Mouse (Mus musculus) gastrocnemius, adult 8-10 months (tissue): ENCODE measurements around the gene Nrbp1. TPM values are rescaled to one million over a fixed set of nuclear protein-coding genes. Genes with fewer than 3 reads are reported as not detected.
"Not testable (repeated sequence)": the region's sequence is repeated elsewhere in the genome, so short reads cannot be mapped to it uniquely, and the experiment has no call there.

Source experiments
- DNase-seq, 2 experiments: peaks; one replicate each; pipeline ENCODE4 v3.0.0; 2022; ENCODE audit warnings: low spot score in 2 of 2
- total RNA-seq, 4 experiments: library from RNA; stranded (reverse); gene quantifications; 2 replicates each; pipeline ENCODE4 v1.2.4; 2022

Nrbp1 gene
- total RNA-seq, 4 experiments from 2014 or later: 43.9 to 54.8 (median 51.2) TPM

DNA sequence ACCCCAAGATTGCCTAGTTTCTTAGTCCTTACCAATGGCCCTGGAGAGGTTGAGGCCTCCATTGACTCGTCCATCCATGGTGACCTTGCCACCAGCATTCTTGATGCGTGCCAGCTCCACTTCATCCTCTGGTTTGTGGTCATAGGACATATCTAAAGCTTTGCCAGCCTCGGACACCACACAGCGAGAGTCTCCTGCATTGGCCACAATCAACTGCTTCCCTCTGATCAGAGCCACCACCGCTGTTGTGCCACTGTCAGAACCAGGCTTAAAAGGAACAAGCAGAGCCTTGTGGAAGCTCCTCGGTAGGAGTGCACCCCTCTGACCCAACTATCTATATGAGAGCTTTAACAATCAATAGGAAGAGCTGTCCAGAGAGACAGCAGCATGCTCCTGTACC is 36.2 kb upstream of the Nrbp1 start:
- no peak for DNase-seq

- DNase-seq: not testable (repeated sequence)
These were observed 24.1 kb upstream of the Nrbp1 start for GRCm38 (mm10) chr5:31216554-31216953.

DNA sequence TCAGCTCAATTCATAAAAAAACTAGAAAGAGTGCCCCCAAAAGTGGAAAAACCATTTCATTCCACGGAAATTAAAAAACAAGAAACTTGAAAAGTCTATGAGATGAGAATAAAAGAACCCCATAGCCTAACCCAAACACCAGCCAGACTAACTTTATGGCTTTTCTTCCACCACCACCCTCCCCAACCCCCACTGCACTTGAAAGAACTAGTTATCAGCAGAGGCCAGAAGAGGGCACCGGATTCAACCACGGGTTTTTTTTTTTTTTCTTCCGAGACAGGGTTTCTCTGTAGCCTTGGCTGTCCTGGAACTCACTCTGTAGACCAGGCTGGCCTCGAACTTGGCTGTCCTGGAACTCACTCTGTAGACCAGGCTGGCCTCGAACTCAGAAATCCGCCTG is 22.4 kb upstream of the Nrbp1 start:
- DNase-seq: no peak

GRCm38 (mm10) chr5:31219070-31219469 is 21.6 kb upstream of the Nrbp1 start:
- DNase-seq: no peak

- no peak for DNase-seq
These were observed 21.2 kb upstream of the Nrbp1 start for GRCm38 (mm10) chr5:31219474-31219873.

DNA sequence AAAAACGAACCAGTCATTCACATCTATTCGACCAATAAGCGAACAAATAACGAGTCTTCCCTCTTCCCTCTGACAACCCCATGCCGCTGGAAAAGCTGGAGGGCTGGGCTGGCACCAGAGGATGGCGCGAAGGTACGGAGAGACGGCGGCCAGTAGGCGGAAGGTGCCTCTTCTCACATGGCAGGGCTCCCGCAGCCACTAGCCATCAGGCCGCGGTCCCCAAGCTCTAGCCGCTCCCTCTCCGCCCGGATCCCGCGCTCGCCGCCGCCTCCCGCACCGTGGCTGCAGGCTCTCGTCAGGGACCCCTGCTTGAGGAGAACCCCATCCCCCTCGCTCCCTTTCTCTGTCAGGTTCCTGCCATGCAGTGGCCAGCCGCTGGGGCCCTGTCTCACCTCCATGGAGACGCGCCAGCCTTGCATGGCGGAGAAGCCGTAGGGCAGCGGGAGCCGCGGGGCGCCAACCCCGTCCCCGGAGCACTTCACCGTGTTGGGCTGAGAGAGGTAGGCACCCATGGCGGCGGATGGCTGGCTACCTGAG is 20.7 kb upstream of the Nrbp1 start:
- no peak for DNase-seq

DNA sequence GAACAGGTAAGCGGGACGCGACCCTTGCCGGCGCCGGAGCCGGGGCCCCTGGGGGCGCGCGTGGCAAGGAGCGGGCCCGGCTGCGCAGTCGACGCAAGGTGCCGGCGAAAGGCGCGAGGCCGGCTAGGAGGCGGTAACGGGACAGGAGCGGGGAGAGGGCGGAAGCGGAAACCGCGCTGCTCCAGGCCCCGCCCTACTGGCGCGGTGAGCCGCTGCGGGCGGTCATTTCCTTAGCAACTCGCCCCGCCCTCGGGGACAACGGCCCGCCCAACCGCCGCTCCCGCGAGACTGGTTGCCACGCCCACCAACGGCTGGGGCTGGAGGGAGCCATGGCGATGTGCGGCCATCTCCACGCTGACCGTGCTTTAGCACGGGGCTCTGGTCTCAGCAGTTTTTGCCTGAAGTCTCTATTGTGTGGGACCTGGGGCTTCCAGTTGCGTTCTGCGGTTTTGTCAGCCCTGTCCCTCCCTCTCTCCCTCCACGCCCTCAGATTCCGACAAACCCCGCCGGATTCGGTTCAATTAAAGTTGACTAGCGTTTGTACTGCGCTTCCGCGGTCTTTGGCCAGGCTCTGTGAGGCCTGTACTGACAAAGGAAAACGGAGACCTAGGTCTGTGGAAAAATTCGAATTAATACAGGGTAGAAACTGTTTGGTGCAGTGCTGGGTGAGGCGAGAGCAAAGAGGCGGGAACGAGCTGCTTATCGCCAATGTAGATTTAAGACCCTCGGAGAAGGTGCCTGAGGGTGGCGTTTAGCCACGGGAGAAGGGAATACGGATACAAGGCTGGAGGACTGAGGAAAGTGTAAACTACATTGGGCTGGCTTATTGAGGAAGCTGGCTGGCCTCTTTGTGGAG is 20.0 kb upstream of the Nrbp1 start, which contains the start of gene Ppm1g:
TSS of gene Ppm1g (minus strand) at position 240 of the 856 bp plus-strand sequence.
- DNase-seq: peak; percentile 94 to 96

DNA sequence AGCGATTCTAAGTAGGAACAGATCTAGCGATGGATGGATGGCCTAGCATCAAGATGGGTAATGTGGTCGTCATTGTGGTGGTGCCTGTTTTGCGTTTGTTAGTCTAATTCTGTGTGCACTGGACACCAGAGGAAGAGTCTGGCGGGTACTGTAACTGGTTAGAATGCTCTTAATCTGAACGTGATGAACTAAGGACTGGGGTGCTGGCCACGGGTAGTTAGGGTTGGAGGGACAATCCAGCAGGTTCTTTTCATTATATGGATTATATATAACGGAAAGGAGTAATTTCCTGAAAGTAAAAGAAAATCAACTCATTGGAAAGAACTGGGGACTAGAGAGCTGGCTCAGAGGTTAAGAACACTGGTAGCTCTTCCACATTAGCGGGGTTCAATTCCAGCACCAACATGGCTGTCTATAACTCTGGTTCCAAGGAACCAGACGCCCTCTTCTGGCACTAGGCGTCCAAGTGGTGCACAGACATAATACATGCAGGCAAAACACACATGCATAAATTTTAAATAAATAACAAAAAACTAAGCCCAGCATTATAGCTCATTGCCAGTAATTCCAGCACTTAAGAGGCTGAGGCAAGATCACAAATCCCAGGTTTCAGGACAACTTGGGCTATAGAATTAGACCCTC is 19.2 kb upstream of the Nrbp1 start:
- DNase-seq: no peak

DNA sequence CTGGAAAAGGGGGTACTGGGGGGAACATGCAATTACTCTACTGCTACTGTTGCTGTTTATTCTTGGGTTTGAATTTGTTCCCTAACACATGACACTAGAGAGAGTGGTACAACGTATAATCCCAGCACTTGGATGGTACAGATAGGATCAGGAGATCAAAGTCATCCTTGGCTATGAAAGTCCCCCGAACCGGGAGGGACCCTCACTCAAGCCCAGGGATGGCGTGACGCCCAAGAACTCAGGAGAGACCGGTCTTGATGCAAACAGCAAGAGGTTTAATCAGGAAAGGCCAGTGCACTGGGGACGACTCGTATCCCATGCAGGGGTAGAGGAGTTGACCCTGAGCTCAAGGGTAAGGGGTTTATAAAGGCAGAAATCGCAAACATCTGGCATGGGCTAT is 18.0 kb upstream of the Nrbp1 start:
- no peak for DNase-seq

GRCm38 (mm10) chr5:31226641-31227040 is 14.0 kb upstream of the Nrbp1 start:
- no peak for DNase-seq

DNA sequence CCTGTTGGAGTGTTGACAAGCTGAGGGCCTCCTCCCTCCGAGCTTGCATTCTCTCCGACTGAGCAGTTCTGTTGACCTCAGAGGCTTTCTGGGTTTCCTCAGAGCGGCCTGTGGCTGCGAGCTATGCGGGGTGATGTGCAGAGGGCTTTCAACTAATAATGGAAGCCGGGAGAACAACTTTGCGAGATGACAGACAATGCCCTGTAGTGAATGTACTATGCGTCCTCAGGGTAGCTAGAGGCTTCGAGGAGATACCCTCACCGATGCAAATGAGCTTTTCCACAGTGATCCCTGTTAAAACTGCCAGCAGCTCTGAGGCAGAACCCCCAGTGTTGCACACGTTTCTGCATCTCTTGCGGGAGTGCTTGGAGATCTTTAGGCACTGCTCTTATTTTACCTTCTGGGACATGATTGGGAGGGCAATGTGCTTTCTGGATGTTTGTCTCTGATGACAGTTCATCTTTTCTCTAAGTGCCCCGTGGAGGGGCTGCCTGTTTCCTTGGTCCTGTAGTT is 914 bp downstream of the Nrbp1 start:
- DNase-seq: no peak

DNA sequence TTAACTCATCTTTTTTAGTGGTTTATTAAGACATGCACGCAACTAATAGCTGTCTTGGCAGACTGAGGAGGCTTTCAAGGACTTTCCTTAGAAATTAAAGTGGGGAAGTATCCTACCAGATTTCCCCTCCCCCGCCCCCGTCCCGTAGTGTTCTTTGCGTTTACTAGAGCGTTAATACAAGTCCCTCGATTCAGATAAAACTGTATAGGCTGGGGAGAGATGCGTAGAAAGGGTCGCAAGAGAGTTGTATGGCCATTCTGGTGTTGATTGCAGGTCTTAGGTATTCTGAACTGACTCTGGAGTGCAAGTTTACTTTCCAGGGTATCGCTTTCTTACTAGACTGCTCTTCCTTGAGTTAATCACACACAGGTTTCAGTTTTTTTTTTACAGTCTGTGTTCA is 1.5 kb downstream of the Nrbp1 start:
- DNase-seq: no peak

DNA sequence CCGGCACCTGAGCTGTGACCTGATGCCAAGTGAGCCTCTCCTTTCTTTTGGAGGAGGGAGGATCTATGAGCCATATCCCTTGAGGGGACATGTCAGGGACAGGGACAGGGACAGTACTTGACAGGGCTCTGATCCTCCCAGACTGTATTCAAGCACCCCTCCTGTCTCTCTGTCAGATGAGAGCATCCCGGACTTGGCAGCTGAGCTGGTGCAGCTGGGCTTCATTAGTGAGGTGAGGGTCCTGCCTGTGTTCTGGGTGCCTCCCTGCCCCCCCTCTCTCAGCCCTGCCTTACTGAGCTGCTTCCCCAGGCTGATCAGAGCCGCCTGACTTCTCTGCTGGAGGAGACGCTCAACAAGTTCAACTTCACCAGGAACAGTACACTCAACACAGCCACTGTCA is 10.1 kb downstream of the Nrbp1 start:
- no peak for DNase-seq

- no peak for DNase-seq
These were observed 11.0 kb downstream of the Nrbp1 start, which contains the start of gene Krtcap3 for GRCm38 (mm10) chr5:31251541-31252101. Gene Krtcap3, plus strand, starts transcription at chr5:31251691.

DNA sequence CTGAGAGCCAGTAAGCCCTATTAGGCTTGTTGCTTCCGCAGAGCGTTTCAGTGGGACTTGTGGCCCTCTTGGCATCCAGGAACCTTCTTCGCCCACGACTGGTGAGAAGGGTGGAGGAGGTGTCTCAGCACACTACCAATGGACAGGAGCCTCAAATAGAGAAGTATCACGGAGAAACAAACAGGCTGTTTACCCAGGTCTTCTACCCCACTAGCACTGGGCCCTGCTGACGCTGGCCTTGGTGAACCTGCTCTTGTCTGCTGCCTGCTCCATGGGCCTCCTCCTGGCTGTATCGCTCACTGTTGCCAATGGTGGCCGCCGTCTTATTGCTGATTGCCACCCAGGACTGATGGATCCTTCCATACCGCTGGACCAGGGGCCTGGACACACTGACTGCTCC is 11.5 kb downstream of the Nrbp1 start:
- no peak for DNase-seq

DNA sequence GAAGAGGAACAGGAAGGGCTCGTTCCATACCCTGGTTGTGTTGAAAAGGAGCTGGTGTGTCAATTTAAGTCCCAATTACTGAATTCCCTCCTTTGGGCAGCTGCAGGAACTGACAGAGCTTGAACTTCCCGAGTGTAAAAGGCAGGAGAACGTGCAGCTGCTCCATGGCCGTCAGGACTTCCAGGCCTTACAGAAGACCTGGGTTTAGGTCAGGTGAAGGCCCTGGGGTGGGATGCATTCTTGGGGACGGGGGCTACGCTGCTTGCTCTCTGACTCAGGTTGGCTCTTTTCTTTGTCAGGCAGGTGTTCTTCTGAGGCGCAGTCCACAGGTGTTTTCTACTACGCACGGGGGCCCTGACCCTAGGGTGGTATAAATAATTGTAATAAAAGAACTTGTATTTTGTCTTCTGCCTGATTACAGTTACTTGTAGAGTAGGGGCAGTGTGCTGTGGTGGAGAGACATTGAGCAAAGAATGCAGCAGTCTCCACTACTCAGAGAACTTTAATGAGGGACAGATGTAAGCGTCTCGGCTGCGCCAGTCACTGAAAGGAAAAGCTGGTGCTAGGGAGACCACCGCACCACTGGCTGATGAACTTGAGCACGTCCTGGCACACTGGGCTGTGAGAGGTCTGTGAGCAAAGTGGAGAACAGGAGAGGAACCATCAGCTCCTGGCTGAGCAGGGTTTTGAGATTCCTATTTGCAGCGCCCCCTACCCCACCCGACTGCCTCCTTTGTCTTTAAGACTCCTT is 12.3 kb downstream of the Nrbp1 start:
- no peak for DNase-seq

DNA sequence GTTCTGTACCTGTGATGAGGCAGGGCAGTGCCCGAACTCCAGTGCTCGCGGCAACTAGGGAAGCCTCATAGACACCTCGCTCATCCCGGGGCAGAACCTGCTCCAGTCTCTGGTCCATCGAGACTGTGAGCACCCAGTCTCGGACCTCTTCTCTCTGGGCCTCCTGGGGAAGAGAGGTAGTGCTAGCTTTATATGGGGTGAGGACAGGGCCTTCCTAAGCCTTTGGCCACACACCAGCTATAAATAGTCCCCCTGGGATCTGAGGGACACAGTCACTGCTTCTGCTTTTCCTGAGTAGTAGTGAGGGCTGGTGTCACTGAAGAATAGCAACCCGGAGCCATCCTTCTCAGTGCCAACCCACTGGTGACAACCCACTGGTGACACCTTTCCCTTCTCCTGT is 13.1 kb downstream of the Nrbp1 start:
- no peak for DNase-seq

DNA sequence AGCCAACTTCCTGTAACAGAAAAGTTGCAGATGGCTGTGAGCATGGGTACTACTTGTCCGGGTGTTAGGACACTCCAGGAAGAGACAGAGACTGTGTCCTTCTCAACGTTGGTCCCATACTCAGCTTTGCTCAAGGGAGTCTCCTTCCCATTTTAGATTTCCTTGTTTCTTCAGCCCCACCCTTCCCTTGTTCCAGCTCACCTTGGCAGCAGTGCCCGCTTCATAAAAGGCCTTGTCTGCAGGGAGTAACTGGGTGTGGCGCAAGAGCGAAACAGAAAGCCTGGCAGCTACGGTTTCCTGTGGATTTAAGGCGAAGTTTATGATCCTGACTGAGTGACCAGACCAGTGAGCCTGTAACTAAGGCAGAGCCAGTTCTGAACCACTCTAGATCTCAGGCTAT is 13.8 kb downstream of the Nrbp1 start:
- no peak for DNase-seq

DNA sequence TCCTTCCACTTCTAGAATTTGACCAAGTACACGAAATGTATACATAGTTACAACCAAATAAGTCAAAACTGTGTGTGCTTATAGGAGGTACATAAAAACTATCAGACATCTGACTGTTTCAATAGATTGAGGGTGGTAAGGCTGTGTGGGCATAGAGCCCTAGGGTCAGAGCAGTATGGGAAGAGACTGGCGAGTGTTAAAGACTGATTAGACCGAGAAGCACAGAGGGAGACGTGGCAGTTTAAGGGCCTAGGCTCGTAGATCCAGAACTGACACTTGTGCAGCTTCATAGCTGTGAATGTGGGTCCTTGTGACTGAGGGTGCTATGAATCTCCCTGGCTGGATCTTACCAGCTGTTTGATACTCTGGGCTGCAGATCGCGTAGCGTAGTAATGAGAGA is 14.2 kb downstream of the Nrbp1 start:
- DNase-seq: no peak

GRCm38 (mm10) chr5:31255381-31255780 is 14.7 kb downstream of the Nrbp1 start:
- DNase-seq: no peak

DNA sequence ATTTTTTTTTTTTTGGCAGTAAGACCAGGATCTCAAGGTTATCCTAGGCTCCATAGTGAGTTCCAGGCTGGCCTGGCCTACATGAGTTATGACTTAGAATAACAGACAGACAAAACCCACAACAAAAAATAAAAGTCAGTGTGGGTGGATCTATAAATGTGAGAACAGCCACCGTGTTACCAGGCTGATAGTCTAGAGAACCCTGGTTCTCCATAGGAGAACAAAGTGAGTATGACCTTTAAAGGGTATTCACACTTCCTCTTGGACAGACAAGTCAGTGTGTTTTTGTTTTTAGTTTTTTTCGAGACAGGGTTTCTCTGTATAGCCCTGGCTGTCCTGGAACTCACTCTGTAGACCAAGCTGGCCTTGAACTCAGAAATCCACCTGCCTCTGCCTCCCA is 15.3 kb downstream of the Nrbp1 start:
- DNase-seq: no peak
